Mouse (Mus musculus) CH12.LX (cell line): ENCODE measurements around the gene Anapc15-ps. TPM values are rescaled to one million over a fixed set of nuclear protein-coding genes. Genes with fewer than 3 reads are reported as not detected.

ENCODE experiments used
- DNase-seq: peaks from one replicate; pipeline ENCODE4 v3.0.0-alpha.2; 2013; ENCODE audit errors: extremely low read depth
- H3K27ac ChIP-seq: 2 replicates; pipeline ENCODE4 v1.5.1; 2012; ENCODE audit warnings: low read depth, mild to moderate bottlenecking, control low read depth, moderate library complexity; ENCODE audit not compliant: insufficient read depth
- H3K27me3 ChIP-seq: replicated peaks from 2 replicates; pipeline ENCODE3; 2012; ENCODE audit warnings: inconsistent platforms
- H3K36me3 ChIP-seq, 2 experiments: replicated peaks in 1 of 2; 2 replicates each; pipeline versions ENCODE3 to v1.6.1; 2012; ENCODE audit warnings: inconsistent platforms in 1 of 2, low read length in 1 of 2, mild to moderate bottlenecking in 1 of 2, mixed read lengths in 1 of 2, moderate library complexity in 1 of 2; ENCODE audit not compliant: control insufficient read depth in 1 of 2, insufficient read depth in 1 of 2
- H3K4me1 ChIP-seq, 2 experiments: 2 replicates each; pipeline ENCODE4 v1.6.1; 2012; ENCODE audit warnings: inconsistent platforms in 1 of 2, moderate library complexity in 1 of 2; ENCODE audit not compliant: insufficient read depth in 2 of 2, control insufficient read depth in 1 of 2
- H3K4me2 ChIP-seq: 2 replicates; pipeline ENCODE4 v1.6.1; 2012; ENCODE audit warnings: low read depth, mild to moderate bottlenecking, control low read depth; ENCODE audit not compliant: poor library complexity, insufficient read depth, severe bottlenecking
- H3K4me3 ChIP-seq, 3 experiments: fragments of 150-350 bp in 1 of 3; sonication (generic) in 1 of 3; replicated peaks in 1 of 3; 2 replicates each; pipeline versions ENCODE3 to v1.5.1; 2011 to 2012; ENCODE audit warnings: low read depth in 2 of 3, low read length in 2 of 3, mild to moderate bottlenecking in 2 of 3, moderate library complexity in 2 of 3, control low read depth in 1 of 3, improper control_type of control experiment in 1 of 3, inconsistent platforms in 1 of 3, mixed read lengths in 1 of 3; ENCODE audit not compliant: poor library complexity in 1 of 3
- H3K79me2 ChIP-seq: replicated peaks from 2 replicates; pipeline ENCODE4 v1.6.1; 2012; ENCODE audit warnings: mild to moderate bottlenecking, moderate library complexity; ENCODE audit not compliant: control insufficient read depth, poor library complexity, insufficient read depth, severe bottlenecking; ENCODE audit errors: extremely low read depth
- H3K9ac ChIP-seq: 2 replicates; pipeline ENCODE4 v1.6.1; 2012; ENCODE audit warnings: low read depth, mild to moderate bottlenecking, control low read depth, moderate library complexity; ENCODE audit not compliant: insufficient read depth
- H3K9me3 ChIP-seq: replicated peaks from 2 replicates; pipeline ENCODE3; 2012; ENCODE audit warnings: low read length, inconsistent platforms, mixed read lengths
- CHD1 ChIP-seq: IDR thresholded peaks from 2 replicates; pipeline ENCODE4 v1.6.1; 2012; ENCODE audit warnings: low read depth, low read length, improper control_type of control experiment, inconsistent platforms
- CHD2 ChIP-seq: IDR thresholded peaks from 2 replicates; pipeline ENCODE4 v1.6.1; 2011; ENCODE audit warnings: low read length, improper control_type of control experiment
- E2F4 ChIP-seq: IDR thresholded peaks from 2 replicates; pipeline ENCODE4 v1.6.1; 2011; ENCODE audit warnings: low read depth, low read length, improper control_type of control experiment; ENCODE audit not compliant: insufficient replicate concordance
- ELF1 ChIP-seq: IDR thresholded peaks from 2 replicates; pipeline ENCODE4 v1.6.1; 2014; ENCODE audit warnings: low read depth, mild to moderate bottlenecking, inconsistent platforms, low read length, improper control_type of control experiment
- GABPA ChIP-seq: IDR thresholded peaks from 2 replicates; pipeline ENCODE4 v1.6.1; 2012; ENCODE audit warnings: low read depth, low read length, improper control_type of control experiment, inconsistent platforms; ENCODE audit not compliant: insufficient replicate concordance
- IRF4 ChIP-seq: IDR thresholded peaks from 2 replicates; pipeline ENCODE4 v1.6.1; 2014; ENCODE audit warnings: low read depth, mild to moderate bottlenecking, inconsistent platforms, low read length, improper control_type of control experiment
- JUND ChIP-seq: conservative IDR thresholded peaks from 2 replicates; pipeline ENCODE4 v1.6.1; 2011; ENCODE audit warnings: low read depth, low read length, improper control_type of control experiment
- MAX ChIP-seq: IDR thresholded peaks from 2 replicates; pipeline ENCODE4 v1.6.1; 2011; ENCODE audit warnings: low read length, improper control_type of control experiment
- MAZ ChIP-seq: IDR thresholded peaks from 2 replicates; pipeline ENCODE4 v1.6.1; 2012; ENCODE audit warnings: low read depth, mild to moderate bottlenecking, inconsistent platforms, low read length, improper control_type of control experiment, moderate library complexity
- MEF2A ChIP-seq: IDR thresholded peaks from 2 replicates; pipeline ENCODE4 v1.6.1; 2014; ENCODE audit warnings: low read depth, mild to moderate bottlenecking, inconsistent platforms, low read length, improper control_type of control experiment, borderline replicate concordance
- MXI1 ChIP-seq: IDR thresholded peaks from 2 replicates; pipeline ENCODE4 v1.6.1; 2011; ENCODE audit warnings: mild to moderate bottlenecking, low read depth, low read length, improper control_type of control experiment
- MYC ChIP-seq: IDR thresholded peaks from 2 replicates; pipeline ENCODE4 v1.6.1; 2011; ENCODE audit warnings: low read depth, mild to moderate bottlenecking, improper control_type of control experiment, low read length
- NRF1 ChIP-seq: IDR thresholded peaks from 2 replicates; pipeline ENCODE4 v1.6.1; 2014; ENCODE audit warnings: low read depth, mild to moderate bottlenecking, inconsistent platforms, low read length, improper control_type of control experiment, moderate library complexity
- PAX5 ChIP-seq: IDR thresholded peaks from 2 replicates; pipeline ENCODE4 v1.6.1; 2012; ENCODE audit warnings: low read length, inconsistent platforms, mixed read lengths
- POLR2AphosphoS2 ChIP-seq: IDR thresholded peaks from 2 replicates; pipeline ENCODE4 v1.6.1; 2011; ENCODE audit warnings: low read depth, low read length, improper control_type of control experiment
- RAD21 ChIP-seq: IDR thresholded peaks from 2 replicates; pipeline ENCODE4 v1.6.1; 2011; ENCODE audit warnings: low read depth, mild to moderate bottlenecking, low read length, improper control_type of control experiment, moderate library complexity
- RCOR1 ChIP-seq: conservative IDR thresholded peaks from 2 replicates; pipeline ENCODE4 v1.6.1; 2012; ENCODE audit warnings: low read depth, mild to moderate bottlenecking, inconsistent platforms, low read length, improper control_type of control experiment
- SIN3A ChIP-seq: IDR thresholded peaks from 2 replicates; pipeline ENCODE4 v1.6.1; 2012; ENCODE audit warnings: low read length, improper control_type of control experiment, inconsistent platforms
- SMC3 ChIP-seq: IDR thresholded peaks from 2 replicates; pipeline ENCODE4 v1.6.1; 2011; ENCODE audit warnings: low read depth, low read length, improper control_type of control experiment
- TBP ChIP-seq: conservative IDR thresholded peaks from 2 replicates; pipeline ENCODE4 v1.6.1; 2011; ENCODE audit warnings: low read depth, low read length, improper control_type of control experiment
- TCF12 ChIP-seq: IDR thresholded peaks from 2 replicates; pipeline ENCODE4 v1.6.1; 2014; ENCODE audit warnings: low read depth, mild to moderate bottlenecking, inconsistent platforms, low read length, improper control_type of control experiment
- UBTF ChIP-seq: IDR thresholded peaks from 2 replicates; pipeline ENCODE4 v1.6.1; 2012; ENCODE audit warnings: low read depth, mild to moderate bottlenecking, inconsistent platforms, low read length, improper control_type of control experiment, moderate library complexity
- ZKSCAN1 ChIP-seq: IDR thresholded peaks from 2 replicates; pipeline ENCODE4 v1.6.1; 2012; ENCODE audit warnings: low read depth, inconsistent platforms, low read length, improper control_type of control experiment, borderline replicate concordance
- ZMIZ1 ChIP-seq: IDR thresholded peaks from 2 replicates; pipeline ENCODE4 v1.6.1; 2012; ENCODE audit warnings: low read depth, mild to moderate bottlenecking, inconsistent platforms, low read length, improper control_type of control experiment
- ZNF384 ChIP-seq: IDR thresholded peaks from 2 replicates; pipeline ENCODE4 v1.6.1; 2012; ENCODE audit warnings: low read depth, low read length, improper control_type of control experiment, inconsistent platforms
- dilution Hi-C: fragments of 300-500 bp; cut with MboI; formaldehyde crosslinking; loops from 2 replicates; pipeline ENCODE4 v1.14.3; 2020; ENCODE audit warnings: low sequenced_read_pairs; ENCODE audit not compliant: extremely low pct_unique_long_range_greater_than_20kb, extremely low pct_ligation_motif_present
- in situ Hi-C: fragments of 300-500 bp; cut with MboI; formaldehyde crosslinking; loops from 3 replicates; pipeline ENCODE4 v1.14.3; 2019; ENCODE audit warnings: low sequenced_read_pairs, low pct_ligation_motif_present, low pct_unique_long_range_greater_than_20kb, mixed read lengths
- polyA plus RNA-seq: library from polyadenylated mRNA; unstranded; fragments of >175 nt; gene quantifications from 2 replicates; pipeline ENCODE4 v1.2.1, GENCODE M21; 2012; ENCODE audit warnings: low read depth; ENCODE audit not compliant: insufficient read length
- total RNA-seq, 2 experiments: library from RNA; depleted of rRNA; stranded (reverse); fragments of 300-350 nt in 1 of 2; fragments of >200 nt in 1 of 2; gene quantifications; 2 replicates each; pipeline ENCODE4 v1.2.3; 2012 to 2014

The Anapc15-ps gene
- total and polyA plus RNA-seq, 3 experiments: 2.8 TPM; not detected in 2

GRCm38 (mm10) chr10:95660356-95660755 is 12.9 kb downstream of the Anapc15-ps start:
- Histone ChIP-seq H3K4me2 (no peak overlapping the region), H3K27ac (no peak overlapping the region), H3K27me3 (no peaks in the 10 kb centered on the region), H3K4me1 (peaks cover 0 to 5% of the 10 kb centered on the region in 2 experiments; a peak in 2 of 4 replicates), H3K9ac (no peak overlapping the region), H3K79me2 (no peaks in the 10 kb centered on the region), H3K4me3 (no peak overlapping the region)
- dilution Hi-C loops: no loop called here
- in situ Hi-C loops: no loop called here
- TF ChIP-seq ELF1 (no peak), RCOR1 (no peak), MAZ (no peak), RAD21 (no peak), ZKSCAN1 (no peak), MAX (no peak), MYC (no peak), E2F4 (no peak), CHD2 (no peak), ZNF384 (no peak), PAX5 (no peak), SIN3A (no peak), TBP (no peak), GABPA (no peak), POLR2AphosphoS2 (no peak), MXI1 (no peak)
- TF ChIP-seq, all 38 proteins: peak for 0
- no peak for DNase-seq
- Histone ChIP-seq H3K9me3 (no peaks in the 10 kb centered on the region), H3K36me3 (no peaks in the 10 kb centered on the region)

- dilution Hi-C loops (no loop called here), in situ Hi-C loops (no loop called here)
- Histone ChIP-seq H3K27me3 (no peaks in the 10 kb centered on the region), H3K4me2 (no peak overlapping the region), H3K27ac (no peak overlapping the region), H3K79me2 (no peaks in the 10 kb centered on the region), H3K9ac (no peak overlapping the region), H3K9me3 (no peaks in the 10 kb centered on the region), H3K4me3 (no peak overlapping the region), H3K4me1 (peaks cover 0 to 6% of the 10 kb centered on the region in 2 experiments; a peak in 2 of 4 replicates), H3K36me3 (no peaks in the 10 kb centered on the region)
- DNase-seq: no peak
- TF ChIP-seq GABPA (no peak), POLR2AphosphoS2 (no peak), SIN3A (no peak), NRF1 (no peak), RCOR1 (no peak), IRF4 (no peak), PAX5 (no peak), SMC3 (no peak), MAX (no peak), ZMIZ1 (no peak), CHD1 (no peak), CHD2 (no peak), TCF12 (no peak), MEF2A (no peak), JUND (no peak), UBTF (no peak), TBP (no peak), MXI1 (no peak), ZKSCAN1 (no peak)
Observed at GRCm38 (mm10) chr10:95659471-95660150, 13.6 kb downstream of the Anapc15-ps start.
